Mouse (Mus musculus) macrophage (primary cell): ENCODE data around the gene Usp15. TPM values are rescaled to one million over a fixed set of nuclear protein-coding genes. Genes with fewer than 3 reads are reported as not detected.
"Not testable (repeated sequence)": the region's sequence is repeated elsewhere in the genome, so short reads cannot be mapped to it uniquely, and the experiment has no call there.

Source experiments
- H3K27ac ChIP-seq: fragments of 350-480 bp; formaldehyde crosslinking; 2 replicates; pipeline ENCODE4 v1.9.0; 2021
- H3K36me3 ChIP-seq: fragments of 350-480 bp; formaldehyde crosslinking; 2 replicates; pipeline ENCODE4 v1.9.0; 2021; ENCODE audit errors: inconsistent target
- H3K4me3 ChIP-seq: fragments of 350-480 bp; formaldehyde crosslinking; 2 replicates; pipeline ENCODE4 v1.9.0; 2021; ENCODE audit errors: inconsistent target
- H3K79me2 ChIP-seq: fragments of 350-480 bp; formaldehyde crosslinking; 2 replicates; pipeline ENCODE4 v1.9.0; 2021; ENCODE audit errors: inconsistent target
- WGBS: methylation state at CpG from one replicate; pipeline ENCODE4 v1.1.7; 2026; ENCODE audit warnings: inconsistent platforms; ENCODE audit not compliant: missing documents; 5-methylcytosine and 5-hydroxymethylcytosine counted together
- polyA plus RNA-seq: library from polyadenylated mRNA; stranded (reverse); fragments of 250-400 nt; gene quantifications from 3 replicates; pipeline ENCODE4 v1.2.4, GENCODE M21; 2018; ENCODE audit warnings: inconsistent platforms
- total RNA-seq, 78 experiments: library from RNA; depleted of rRNA; stranded (reverse); fragments of 250-400 nt; gene quantifications; 1 replicate in 9 of 78; 2 replicates in 24 of 78; 3 replicates in 43 of 78; 4 replicates in 2 of 78; pipeline ENCODE4 v1.2.4; 2018; ENCODE audit warnings: inconsistent platforms in 56 of 78

Usp15 gene
- 100 to 1,000 TPM; 171 to 419 (median 280) TPM for total RNA-seq (2018; cell fraction: chromatin; rRNA removed)
- total RNA-seq (2018; cell fraction: cytosol; rRNA removed): 100 to 1,000 TPM in 14 of 26 experiments, 10 to 100 TPM in 12; 75.3 to 158 (median 113) TPM
- total RNA-seq (2018; cell fraction: nucleus; rRNA removed): 100 to 1,000 TPM; 107 to 466 (median 199) TPM
- 67.9 to 119 TPM (median 68.8 TPM) in 3 replicates for polyA plus RNA-seq

GRCm38 (mm10) chr10:123196835-123197559 is at the start of gene Usp15:
Gene Usp15 (minus strand): TSS chr10:123196995.
- Histone ChIP-seq H3K79me2 (peaks cover 43% of the 10 kb centered on the region), H3K36me3 (no peaks in the 10 kb centered on the region), H3K4me3 (peak within 1 kb of the TSS; percentile 57), H3K27ac (peak within 1 kb of the TSS; percentile 55)
- under 1% methylated on average over 63 of the region's 66 CpGs for WGBS

DNA sequence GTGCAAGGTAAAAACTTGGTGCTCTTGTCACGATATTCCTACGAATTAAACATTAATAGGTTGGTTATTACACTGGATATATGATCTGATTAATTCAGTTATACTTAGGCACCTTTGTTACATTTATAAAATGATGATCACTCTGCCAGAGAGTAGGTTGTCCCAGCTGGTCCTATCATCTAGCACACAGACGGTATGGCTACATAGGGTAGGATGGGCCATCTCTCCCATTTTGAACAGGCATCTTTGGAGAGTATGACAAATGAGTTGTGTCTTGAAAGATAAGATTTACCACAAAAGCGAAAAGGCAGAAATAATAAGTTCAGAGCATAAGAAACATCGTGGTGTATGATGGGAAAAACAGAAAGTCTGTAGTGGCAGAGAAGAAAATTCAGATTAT is 32.6 kb upstream of the Usp15 start:
- H3K79me2 ChIP-seq: no peaks in the 10 kb centered on the region
- H3K4me3 ChIP-seq: no peak overlapping the region
- H3K36me3 ChIP-seq: no peaks in the 10 kb centered on the region
- 88% methylated on average over 5 of the region's 5 CpGs for WGBS
- no peak overlapping the region for H3K27ac ChIP-seq

DNA sequence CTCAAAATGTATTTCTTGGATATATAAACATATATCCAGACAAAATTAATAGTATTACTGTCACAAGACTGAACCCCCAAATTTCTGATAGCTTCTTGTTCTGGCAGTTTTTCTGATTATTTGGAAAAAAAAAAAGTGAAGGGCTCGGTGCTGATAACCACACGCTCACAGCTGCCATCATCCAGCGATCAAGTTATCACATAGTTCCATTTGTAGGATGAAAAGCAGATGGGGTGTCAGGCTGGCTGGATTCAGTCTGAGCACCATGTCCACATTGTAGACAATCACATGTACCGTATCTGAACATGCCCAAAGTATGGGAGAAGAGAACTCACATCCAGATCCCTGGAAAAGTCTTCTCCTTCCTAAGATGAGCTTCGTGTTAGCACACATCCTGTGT is 26.0 kb upstream of the Usp15 start:
- H3K36me3 ChIP-seq: no peaks in the 10 kb centered on the region
- no peak overlapping the region for H3K4me3 ChIP-seq
- H3K27ac ChIP-seq: no peak overlapping the region
- H3K79me2 ChIP-seq: no peaks in the 10 kb centered on the region
- WGBS: 90% methylated on average over 5 of the region's 5 CpGs

DNA sequence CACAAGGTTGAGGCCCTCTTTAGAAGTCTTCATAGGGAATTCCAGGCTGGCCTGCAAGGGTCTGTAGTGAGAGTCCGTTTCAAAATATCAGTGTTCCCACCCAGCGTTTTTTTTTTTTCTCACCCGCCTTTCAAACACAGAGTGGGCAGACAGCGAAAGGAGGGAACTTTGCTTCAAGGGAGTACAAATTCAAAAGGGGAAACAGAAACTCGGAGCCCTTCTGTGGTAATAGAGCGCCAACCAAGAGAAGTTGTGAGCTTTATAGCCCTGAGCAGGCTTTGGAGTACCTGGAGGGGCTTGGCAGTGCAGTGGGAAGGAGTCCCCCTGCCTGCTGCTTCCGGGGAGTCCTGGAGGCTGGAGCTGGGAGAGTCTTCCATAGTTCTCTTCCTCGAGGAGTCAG is 12.7 kb upstream of the Usp15 start:
- no peak overlapping the region for H3K4me3 ChIP-seq
- H3K79me2 ChIP-seq: no peaks in the 10 kb centered on the region
- no peaks in the 10 kb centered on the region for H3K36me3 ChIP-seq
- 10% methylated on average over 8 of the region's 8 CpGs for WGBS
- no peak overlapping the region for H3K27ac ChIP-seq

GRCm38 (mm10) chr10:123208336-123208735 is 11.5 kb upstream of the Usp15 start:
- Histone ChIP-seq H3K79me2 (no peaks in the 10 kb centered on the region), H3K36me3 (no peaks in the 10 kb centered on the region), H3K27ac (no peak overlapping the region), H3K4me3 (no peak overlapping the region)
- 60% methylated on average over 9 of the region's 9 CpGs for WGBS

- no peaks in the 10 kb centered on the region for H3K79me2 ChIP-seq
- H3K27ac ChIP-seq: no peak overlapping the region
- no peak overlapping the region for H3K4me3 ChIP-seq
- 90% methylated on average over 6 of the region's 6 CpGs for WGBS
- H3K36me3 ChIP-seq: no peaks in the 10 kb centered on the region
Observed at GRCm38 (mm10) chr10:123206074-123206473, 9.3 kb upstream of the Usp15 start.

GRCm38 (mm10) chr10:123205364-123205763 is 8.6 kb upstream of the Usp15 start:
- H3K4me3 ChIP-seq, H3K36me3 ChIP-seq, H3K79me2 ChIP-seq, H3K27ac ChIP-seq: not testable (repeated sequence)
- 95% methylated on average over 3 of the region's 3 CpGs for WGBS

- Histone ChIP-seq H3K79me2 (no peaks in the 10 kb centered on the region), H3K4me3 (no peak overlapping the region), H3K36me3 (no peaks in the 10 kb centered on the region), H3K27ac (no peak overlapping the region)
- WGBS: 28% methylated on average over 23 of the region's 23 CpGs
Observed at GRCm38 (mm10) chr10:123201981-123202758, 5.4 kb upstream of the Usp15 start.

DNA sequence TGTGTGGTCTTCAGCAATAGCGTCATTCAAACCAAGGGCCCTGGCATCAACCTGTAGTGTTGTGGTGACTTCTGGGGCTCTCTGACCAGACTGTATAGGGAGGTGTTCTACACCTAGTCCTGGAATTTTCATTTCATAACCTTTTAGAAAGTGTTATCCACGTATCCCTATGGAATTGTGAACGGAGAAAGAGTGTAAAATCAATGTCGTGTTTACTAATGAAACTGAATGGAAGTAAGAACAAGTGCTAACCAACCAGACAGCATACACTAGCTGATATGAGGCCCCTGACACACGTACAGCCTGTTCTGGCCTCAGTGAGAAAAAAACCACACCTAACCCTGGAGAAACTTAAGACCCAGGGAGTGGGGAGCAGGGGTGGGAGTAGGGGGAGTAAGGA is 4.6 kb upstream of the Usp15 start:
- Histone ChIP-seq H3K36me3 (no peaks in the 10 kb centered on the region), H3K79me2 (no peaks in the 10 kb centered on the region), H3K4me3 (no peak overlapping the region), H3K27ac (no peak overlapping the region)
- 83% methylated on average over 5 of the region's 5 CpGs for WGBS

GRCm38 (mm10) chr10:123200996-123201395 is 4.2 kb upstream of the Usp15 start:
- peaks cover 3% of the 10 kb centered on the region for H3K79me2 ChIP-seq
- WGBS: 94% methylated on average over 5 of the region's 5 CpGs
- H3K27ac ChIP-seq: no peak overlapping the region
- no peak overlapping the region for H3K4me3 ChIP-seq
- no peaks in the 10 kb centered on the region for H3K36me3 ChIP-seq

- 95% methylated on average over 8 of the region's 8 CpGs for WGBS
- H3K36me3 ChIP-seq: no peaks in the 10 kb centered on the region
- no peak overlapping the region for H3K4me3 ChIP-seq
- H3K79me2 ChIP-seq: peaks cover 10% of the 10 kb centered on the region
- no peak overlapping the region for H3K27ac ChIP-seq
Observed at GRCm38 (mm10) chr10:123200320-123200659, 3.5 kb upstream of the Usp15 start.

DNA sequence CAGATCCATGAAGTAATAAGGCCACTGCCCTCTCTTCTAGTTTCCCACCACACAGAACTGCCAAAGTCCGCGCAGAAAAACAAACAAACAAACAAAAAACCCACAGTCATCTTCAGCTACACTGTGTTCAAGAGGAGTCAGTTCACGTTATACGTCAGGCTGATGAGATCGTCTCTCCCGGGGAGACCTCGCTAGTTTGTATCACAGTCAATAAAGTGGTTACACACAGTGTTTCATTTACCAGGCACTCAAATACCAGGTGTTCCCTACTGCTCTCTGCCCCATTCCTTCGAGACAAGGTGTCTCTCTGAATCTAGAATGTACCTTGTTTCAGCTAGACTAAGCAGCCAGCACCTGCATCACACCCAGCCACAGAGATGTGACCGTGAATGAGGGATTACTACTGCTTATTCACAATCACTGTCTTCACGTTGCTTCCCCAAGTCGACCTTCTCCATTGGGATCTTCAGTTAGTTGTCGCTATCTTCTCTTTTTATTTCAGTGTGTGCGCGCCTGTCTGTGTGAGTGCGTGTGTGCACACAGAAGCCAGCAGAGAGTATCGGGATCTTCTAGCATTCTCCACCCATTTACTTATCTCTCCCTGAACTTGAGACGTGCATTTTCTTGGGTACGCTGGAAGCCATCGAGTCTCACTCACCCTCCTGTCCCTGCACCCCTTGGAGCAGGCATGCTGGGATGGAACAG is 3.0 kb upstream of the Usp15 start:
- no peak overlapping the region for H3K4me3 ChIP-seq
- peaks cover 15% of the 10 kb centered on the region for H3K79me2 ChIP-seq
- H3K27ac ChIP-seq: no peak overlapping the region
- no peaks in the 10 kb centered on the region for H3K36me3 ChIP-seq
- 94% methylated on average over 19 of the region's 19 CpGs for WGBS

GRCm38 (mm10) chr10:123199119-123199518 is 2.3 kb upstream of the Usp15 start:
- H3K27ac ChIP-seq: no peak overlapping the region
- 90% methylated on average over 3 of the region's 3 CpGs for WGBS
- H3K36me3 ChIP-seq: no peaks in the 10 kb centered on the region
- no peak overlapping the region for H3K4me3 ChIP-seq
- H3K79me2 ChIP-seq: peaks cover 22% of the 10 kb centered on the region

- 46% methylated on average over 5 of the region's 5 CpGs for WGBS
- Histone ChIP-seq H3K79me2 (peaks cover 31% of the 10 kb centered on the region), H3K36me3 (no peaks in the 10 kb centered on the region), H3K4me3 (no peak overlapping the region), H3K27ac (no peak overlapping the region)
Observed at GRCm38 (mm10) chr10:123198183-123198582, 1.4 kb upstream of the Usp15 start.
